Mouse (Mus musculus): ENCODE results near the gene Sema3b. TPM values are rescaled to one million over a fixed set of nuclear protein-coding genes. Genes with fewer than 3 reads are reported as not detected.
"Not testable (repeated sequence)": the region's sequence is repeated elsewhere in the genome, so short reads cannot be mapped to it uniquely, and the experiment has no call there.

The Sema3b gene
- polyA plus RNA-seq, 1 experiment from 2014 or later: 8.4 TPM

- H3K36me3 ChIP-seq: peaks cover 42% of the 10 kb centered on the region
- peaks cover 50% of the 10 kb centered on the region for H3K4me1 ChIP-seq
- no peak overlapping the region for H3K27ac ChIP-seq
- 91% methylated on average over 2 of the region's 2 CpGs for WGBS
- ATAC-seq (ENCODE audit: insufficient number of reproducible peaks, insufficient read depth, low FRiP score, low TSS enrichment, low read depth): no peak
- 0 out of 2 replicates have a peak overlapping the region, but pooled peaks have one; percentile 40 for H3K9ac ChIP-seq
- H3K4me2 ChIP-seq: no peak overlapping the region
- H3K27me3 ChIP-seq: no peaks in the 10 kb centered on the region
- 0 out of 2 replicates have a peak overlapping the region, but pooled peaks have one; percentile 4 for H3K4me3 ChIP-seq
- no peaks in the 10 kb centered on the region for H3K9me3 ChIP-seq
Measured at GRCm38 (mm10) chr9:107572327-107572662, 36.7 kb downstream of the Sema3b start.

GRCm38 (mm10) chr9:107571534-107572326, 37.3 kb downstream of the Sema3b start:
- peak overlapping the region; percentile 88 for H3K4me2 ChIP-seq
- 95% methylated on average over 22 of the region's 22 CpGs for WGBS
- H3K4me1 ChIP-seq: peaks cover 50% of the 10 kb centered on the region
- H3K36me3 ChIP-seq: peaks cover 42% of the 10 kb centered on the region
- H3K27me3 ChIP-seq: no peaks in the 10 kb centered on the region
- H3K9ac ChIP-seq: 0 out of 2 replicates have a peak overlapping the region, but pooled peaks have one; percentile 40
- ATAC-seq (ENCODE audit: insufficient number of reproducible peaks, insufficient read depth, low FRiP score, low TSS enrichment, low read depth): no peak
- H3K9me3 ChIP-seq: no peaks in the 10 kb centered on the region
- peak overlapping the region; percentile 83; the same call in 1 of the 2 replicates for H3K4me3 ChIP-seq
- H3K27ac ChIP-seq: no peak overlapping the region

- Histone ChIP-seq H3K4me3 (peak overlapping the region; percentile 83), H3K4me1 (peaks cover 44% of the 10 kb centered on the region), H3K9me3 (no peaks in the 10 kb centered on the region), H3K27ac (peak overlapping the region; percentile 91; the same call in 1 of the 2 replicates), H3K27me3 (no peaks in the 10 kb centered on the region), H3K36me3 (peaks cover 45% of the 10 kb centered on the region), H3K9ac (peak overlapping the region; percentile 84), H3K4me2 (peak overlapping the region; percentile 88)
- no peak for ATAC-seq (ENCODE audit: insufficient number of reproducible peaks, insufficient read depth, low FRiP score, low TSS enrichment, low read depth)
- WGBS: 89% methylated on average over 21 of the region's 21 CpGs
Measured at GRCm38 (mm10) chr9:107570845-107571244, 38.2 kb downstream of the Sema3b start.

GRCm38 (mm10) chr9:107570016-107570415, 39.0 kb downstream of the Sema3b start:
- Histone ChIP-seq H3K9me3 (no peaks in the 10 kb centered on the region), H3K27me3 (no peaks in the 10 kb centered on the region), H3K27ac (peak overlapping the region; percentile 91), H3K9ac (peak overlapping the region; percentile 84), H3K4me2 (peak overlapping the region; percentile 88), H3K4me3 (peak overlapping the region; percentile 83), H3K4me1 (peaks cover 49% of the 10 kb centered on the region), H3K36me3 (peaks cover 52% of the 10 kb centered on the region)
- no peak for ATAC-seq (ENCODE audit: insufficient number of reproducible peaks, insufficient read depth, low FRiP score, low TSS enrichment, low read depth)
- WGBS: 45% methylated on average over 13 of the region's 13 CpGs

- H3K9me3 ChIP-seq: no peaks in the 10 kb centered on the region
- no peak for ATAC-seq (ENCODE audit: insufficient number of reproducible peaks, insufficient read depth, low FRiP score, low TSS enrichment, low read depth)
- H3K4me1 ChIP-seq: peaks cover 51% of the 10 kb centered on the region
- peak overlapping the region; percentile 88 for H3K4me2 ChIP-seq
- H3K27ac ChIP-seq: peak overlapping the region; percentile 91
- peak overlapping the region; percentile 83 for H3K4me3 ChIP-seq
- peaks cover 52% of the 10 kb centered on the region for H3K36me3 ChIP-seq
- WGBS: under 1% methylated on average over 23 of the region's 23 CpGs
- H3K27me3 ChIP-seq: no peaks in the 10 kb centered on the region
- H3K9ac ChIP-seq: peak overlapping the region; percentile 84
Measured at GRCm38 (mm10) chr9:107569270-107569669, 39.8 kb downstream of the Sema3b start.

- under 1% methylated on average over 41 of the region's 41 CpGs for WGBS
- H3K4me2 ChIP-seq: peak overlapping the region; percentile 88
- peak overlapping the region; percentile 84 for H3K9ac ChIP-seq
- no peaks in the 10 kb centered on the region for H3K9me3 ChIP-seq
- peaks cover 48% of the 10 kb centered on the region for H3K36me3 ChIP-seq
- peak; percentile 82 for ATAC-seq (ENCODE audit: insufficient number of reproducible peaks, insufficient read depth, low FRiP score, low TSS enrichment, low read depth)
- peaks cover 58% of the 10 kb centered on the region for H3K4me1 ChIP-seq
- H3K27ac ChIP-seq: peak overlapping the region; percentile 91
- H3K27me3 ChIP-seq: no peaks in the 10 kb centered on the region
- peak overlapping the region; percentile 83 for H3K4me3 ChIP-seq
Measured at GRCm38 (mm10) chr9:107568331-107569261, 40.4 kb downstream of the Sema3b start.

- no peak for ATAC-seq (ENCODE audit: insufficient number of reproducible peaks, insufficient read depth, low FRiP score, low TSS enrichment, low read depth)
- H3K27ac ChIP-seq: peak within 1 kb of the TSS; percentile 91
- WGBS: 5% methylated on average over 18 of the region's 18 CpGs
- H3K9me3 ChIP-seq: no peaks in the 10 kb centered on the region
- H3K27me3 ChIP-seq: no peaks in the 10 kb centered on the region
- peak within 1 kb of the TSS; percentile 88 for H3K4me2 ChIP-seq
- H3K4me1 ChIP-seq: peaks cover 62% of the 10 kb centered on the region
- H3K9ac ChIP-seq: peak within 1 kb of the TSS; percentile 84
- peaks cover 41% of the 10 kb centered on the region for H3K36me3 ChIP-seq
- H3K4me3 ChIP-seq: peak within 1 kb of the TSS; percentile 83
Measured at GRCm38 (mm10) chr9:107567702-107568319, 41.2 kb downstream of the Sema3b start, which contains the start of gene Hyal2. Hyal2 (plus strand) TSS chr9:107567945.

- H3K27ac ChIP-seq: peak overlapping the region; percentile 91
- no peaks in the 10 kb centered on the region for H3K27me3 ChIP-seq
- no peak overlapping the region; the same call in 1 of the 2 replicates for H3K9ac ChIP-seq
- peaks cover 63% of the 10 kb centered on the region for H3K4me1 ChIP-seq
- peak overlapping the region; percentile 83; the same call in 1 of the 2 replicates for H3K4me3 ChIP-seq
- H3K36me3 ChIP-seq: peaks cover 37% of the 10 kb centered on the region
- H3K4me2 ChIP-seq: peak overlapping the region; percentile 88; the same call in 1 of the 2 replicates
- WGBS: 57% methylated on average over 3 of the region's 3 CpGs
- ATAC-seq (ENCODE audit: insufficient number of reproducible peaks, insufficient read depth, low FRiP score, low TSS enrichment, low read depth): no peak
- H3K9me3 ChIP-seq: no peaks in the 10 kb centered on the region
Measured at GRCm38 (mm10) chr9:107566855-107567254, 42.2 kb downstream of the Sema3b start.

GRCm38 (mm10) chr9:107566041-107566709, 42.9 kb downstream of the Sema3b start:
- H3K4me2 ChIP-seq: peak overlapping the region; percentile 21

GRCm38 (mm10) chr9:107565556-107565955, 43.5 kb downstream of the Sema3b start:
- not testable (repeated sequence) for H3K9ac ChIP-seq; H3K27me3 ChIP-seq; H3K9me3 ChIP-seq; H3K4me3 ChIP-seq; ATAC-seq (ENCODE audit: insufficient number of reproducible peaks, insufficient read depth, low FRiP score, low TSS enrichment, low read depth)
- H3K4me1 ChIP-seq: peaks cover 50% of the 10 kb centered on the region
- 0 out of 2 replicates have a peak overlapping the region, but pooled peaks have one; percentile 18 for H3K27ac ChIP-seq
- peak overlapping the region; percentile 19; the same call in 1 of the 2 replicates for H3K4me2 ChIP-seq
- WGBS: 47% methylated on average over 5 of the region's 5 CpGs
- peaks cover 37% of the 10 kb centered on the region for H3K36me3 ChIP-seq

More at GRCm38 (mm10) chr9:107566041-107566709, 42.9 kb downstream of the Sema3b start:
- H3K27me3 ChIP-seq: no peaks in the 10 kb centered on the region
- 55% methylated on average over 15 of the region's 15 CpGs for WGBS
- H3K4me1 ChIP-seq: peaks cover 57% of the 10 kb centered on the region
- H3K9ac ChIP-seq: no peak overlapping the region
- ATAC-seq (ENCODE audit: insufficient number of reproducible peaks, insufficient read depth, low FRiP score, low TSS enrichment, low read depth): no peak
- peak overlapping the region; percentile 91; the same call in 1 of the 2 replicates for H3K27ac ChIP-seq
- H3K36me3 ChIP-seq: peaks cover 37% of the 10 kb centered on the region
- peak overlapping the region; percentile 2; the same call in 1 of the 2 replicates for H3K4me3 ChIP-seq
- H3K9me3 ChIP-seq: no peaks in the 10 kb centered on the region

Measured in embryonic facial prominence, embryonic 13.5 days (tissue).